Mouse (Mus musculus): ENCODE data around the gene Rgp1. TPM values are rescaled to one million over a fixed set of nuclear protein-coding genes. Genes with fewer than 3 reads are reported as not detected.
A peak's percentile ranks its signal among the peaks of the same experiment; 100 is the strongest.

The Rgp1 gene
- polyA plus RNA-seq, 1 experiment, result 31.9 TPM

DNA sequence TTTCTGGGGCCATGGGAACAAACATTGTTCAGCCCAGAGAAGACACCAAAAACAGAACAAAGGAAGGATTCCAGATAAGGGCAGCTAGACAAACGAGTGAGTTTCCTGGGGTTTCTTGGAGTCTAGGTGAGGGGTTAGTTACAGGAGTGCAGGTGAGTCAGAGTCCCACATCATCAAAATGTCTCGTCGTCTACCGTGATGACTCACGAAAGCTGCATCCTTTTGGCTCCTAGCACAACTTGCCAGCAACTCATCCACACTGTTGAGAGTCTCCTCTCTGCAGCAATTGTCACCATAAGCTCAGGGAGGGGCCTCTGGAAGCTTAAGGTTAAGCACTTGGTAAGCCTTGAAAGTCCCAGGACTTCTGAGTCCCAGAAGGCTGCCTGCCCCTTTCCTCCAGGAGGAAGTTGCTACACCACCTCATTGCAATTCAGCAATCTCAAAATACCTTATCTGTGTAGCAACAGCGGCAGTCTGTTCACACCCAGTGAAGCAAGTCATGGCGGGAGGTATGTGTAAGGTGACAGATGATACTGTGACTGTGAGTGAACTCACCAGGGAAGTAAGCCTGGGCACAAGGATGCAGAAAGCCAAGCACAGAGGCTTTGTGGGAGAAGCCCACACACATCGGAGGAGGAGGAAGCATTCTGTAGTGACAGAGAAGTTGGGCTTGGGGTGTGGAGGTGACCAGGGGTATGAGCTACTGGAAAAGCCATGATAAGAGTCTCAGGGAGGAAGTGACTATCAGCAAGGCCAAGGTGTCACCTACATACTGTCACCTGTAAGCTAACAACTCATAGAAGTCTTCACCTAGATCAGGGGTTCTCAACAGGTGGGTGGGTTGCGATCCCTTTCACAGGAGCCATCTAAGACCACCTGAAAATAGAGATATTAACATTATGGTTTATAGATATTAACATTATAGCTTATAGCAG, 26.5 kb downstream of the Rgp1 start:
- 39% methylated on average over 9 of the region's 9 CpGs for WGBS
- Histone ChIP-seq H3K36me3 (ENCODE audit: control insufficient read depth, insufficient read depth, low read length) (no peaks in the 10 kb centered on the region), H3K27ac (ENCODE audit: insufficient read depth, low read depth, low read length) (no peak overlapping the region), H3K4me3 (ENCODE audit: low read depth, low read length) (no peak overlapping the region), H3K4me1 (ENCODE audit: control insufficient read depth, insufficient read depth, insufficient read length, low read length) (no peaks in the 10 kb centered on the region), H3K27me3 (ENCODE audit: control insufficient read depth, insufficient read depth, low read length) (no peaks in the 10 kb centered on the region; the same call in 1 of the 2 replicates)
- no peak for TF ChIP-seq POLR2A (IDR thresholded peaks at IDR 0.05; ENCODE audit: low read depth, low read length)
- no peak for TF ChIP-seq CTCF (IDR thresholded peaks at IDR 0.05; ENCODE audit: extremely low read depth, insufficient read length, insufficient replicate concordance, low read depth, low read length)

DNA sequence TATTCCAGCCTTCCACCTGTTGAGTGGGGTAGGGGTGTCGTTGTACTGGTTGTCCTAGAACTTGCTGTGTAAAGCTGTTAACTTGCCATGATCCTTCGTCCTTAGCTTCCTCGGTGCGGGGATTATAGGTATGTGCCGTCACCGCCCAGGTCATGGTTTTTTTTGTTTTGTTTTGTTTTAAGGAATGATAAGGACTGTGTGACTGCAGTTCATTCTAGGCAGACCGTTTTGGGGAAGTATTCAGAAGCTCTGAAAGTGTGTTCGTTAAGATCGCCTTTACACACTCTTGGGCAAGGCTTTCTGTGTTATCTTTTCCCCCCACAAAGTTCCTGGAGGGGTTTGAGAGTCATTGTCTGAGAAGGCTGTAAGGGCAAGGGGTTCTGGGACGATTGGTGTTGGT, 34.0 kb downstream of the Rgp1 start:
- H3K27ac ChIP-seq (ENCODE audit: insufficient read depth, low read depth, low read length), result no peak overlapping the region
- H3K27me3 ChIP-seq (ENCODE audit: control insufficient read depth, insufficient read depth, low read length), result no peaks in the 10 kb centered on the region; the same call in 1 of the 2 replicates
- no peaks in the 10 kb centered on the region for H3K36me3 ChIP-seq (ENCODE audit: control insufficient read depth, insufficient read depth, low read length)
- WGBS, result 37% methylated on average over 10 of the region's 10 CpGs
- H3K4me1 ChIP-seq (ENCODE audit: control insufficient read depth, insufficient read depth, insufficient read length, low read length), result no peaks in the 10 kb centered on the region
- H3K4me3 ChIP-seq (ENCODE audit: low read depth, low read length), result no peak overlapping the region
- no peak for TF ChIP-seq POLR2A (IDR thresholded peaks at IDR 0.05; ENCODE audit: low read depth, low read length)
- no peak for TF ChIP-seq CTCF (IDR thresholded peaks at IDR 0.05; ENCODE audit: extremely low read depth, insufficient read length, insufficient replicate concordance, low read depth, low read length)

GRCm38 (mm10) chr4:43613060-43613730, 34.7 kb downstream of the Rgp1 start:
- H3K4me3 ChIP-seq (ENCODE audit: low read depth, low read length), result no peak overlapping the region
- no peaks in the 10 kb centered on the region; the same call in 1 of the 2 replicates for H3K27me3 ChIP-seq (ENCODE audit: control insufficient read depth, insufficient read depth, low read length)
- H3K4me1 ChIP-seq (ENCODE audit: control insufficient read depth, insufficient read depth, insufficient read length, low read length), result no peaks in the 10 kb centered on the region
- H3K27ac ChIP-seq (ENCODE audit: insufficient read depth, low read depth, low read length), result no peak overlapping the region
- H3K36me3 ChIP-seq (ENCODE audit: control insufficient read depth, insufficient read depth, low read length), result no peaks in the 10 kb centered on the region
- 41% methylated on average over 3 of the region's 3 CpGs for WGBS
- TF ChIP-seq POLR2A (IDR thresholded peaks at IDR 0.05; ENCODE audit: low read depth, low read length), result no peak
- no peak for TF ChIP-seq CTCF (IDR thresholded peaks at IDR 0.05; ENCODE audit: extremely low read depth, insufficient read length, insufficient replicate concordance, low read depth, low read length)

- TF ChIP-seq CTCF (IDR thresholded peaks at IDR 0.05; ENCODE audit: extremely low read depth, insufficient read length, insufficient replicate concordance, low read depth, low read length), result no peak
- H3K4me3 ChIP-seq (ENCODE audit: low read depth, low read length), result no peak overlapping the region
- no peaks in the 10 kb centered on the region for H3K36me3 ChIP-seq (ENCODE audit: control insufficient read depth, insufficient read depth, low read length)
- H3K4me1 ChIP-seq (ENCODE audit: control insufficient read depth, insufficient read depth, insufficient read length, low read length), result no peaks in the 10 kb centered on the region
- H3K27me3 ChIP-seq (ENCODE audit: control insufficient read depth, insufficient read depth, low read length), result no peaks in the 10 kb centered on the region; the same call in 1 of the 2 replicates
- H3K27ac ChIP-seq (ENCODE audit: insufficient read depth, low read depth, low read length), result no peak overlapping the region
- WGBS, result 42% methylated on average over 4 of the region's 4 CpGs
These were observed 41.7 kb downstream of the Rgp1 start for GRCm38 (mm10) chr4:43620146-43620778.

GRCm38 (mm10) chr4:43629106-43629817, 50.7 kb downstream of the Rgp1 start:
- WGBS, result 49% methylated on average over 20 of the region's 20 CpGs
- Histone ChIP-seq H3K27ac (ENCODE audit: insufficient read depth, low read depth, low read length) (no peak overlapping the region), H3K36me3 (ENCODE audit: control insufficient read depth, insufficient read depth, low read length) (no peaks in the 10 kb centered on the region), H3K27me3 (ENCODE audit: control insufficient read depth, insufficient read depth, low read length) (peaks cover 13% of the 10 kb centered on the region; the same call in 1 of the 2 replicates), H3K4me3 (ENCODE audit: low read depth, low read length) (no peak overlapping the region), H3K4me1 (ENCODE audit: control insufficient read depth, insufficient read depth, insufficient read length, low read length) (peaks cover 3% of the 10 kb centered on the region; the same call in 1 of the 2 replicates)
- no peak for TF ChIP-seq POLR2A (IDR thresholded peaks at IDR 0.05; ENCODE audit: low read depth, low read length)
- no peak for TF ChIP-seq CTCF (IDR thresholded peaks at IDR 0.05; ENCODE audit: extremely low read depth, insufficient read length, insufficient replicate concordance, low read depth, low read length)

DNA sequence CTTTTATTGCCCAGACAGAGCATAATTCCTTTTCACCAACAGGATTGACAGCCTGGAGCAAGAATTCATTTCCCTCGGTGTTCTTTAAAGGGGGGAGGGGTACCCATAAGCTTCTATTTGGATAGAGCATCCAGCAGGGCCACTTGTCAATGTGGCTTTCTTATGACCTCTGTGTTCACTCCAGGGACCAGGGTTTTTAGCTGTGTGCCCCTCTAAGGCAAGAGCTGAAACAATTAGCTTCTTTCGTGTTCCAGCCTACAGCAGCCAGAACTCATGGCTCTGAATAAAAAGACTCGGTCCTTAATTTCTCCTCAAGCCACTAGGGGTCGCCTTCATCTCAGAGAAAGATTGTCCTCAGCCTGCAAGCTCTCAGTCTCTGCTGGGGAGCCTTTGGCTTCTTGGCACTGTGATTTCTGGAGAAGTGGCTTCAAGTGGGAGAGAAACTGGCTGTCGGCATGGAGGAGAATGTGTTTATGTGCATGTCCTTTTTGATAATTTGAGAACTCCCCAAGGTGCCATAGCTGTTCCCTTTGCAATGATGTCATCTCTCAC, 51.6 kb downstream of the Rgp1 start:
- no peak overlapping the region for H3K4me3 ChIP-seq (ENCODE audit: low read depth, low read length)
- WGBS, result 8% methylated on average over 5 of the region's 5 CpGs
- no peaks in the 10 kb centered on the region for H3K36me3 ChIP-seq (ENCODE audit: control insufficient read depth, insufficient read depth, low read length)
- H3K4me1 ChIP-seq (ENCODE audit: control insufficient read depth, insufficient read depth, insufficient read length, low read length), result peaks cover 3% of the 10 kb centered on the region; the same call in 1 of the 2 replicates
- peaks cover 13% of the 10 kb centered on the region; the same call in 1 of the 2 replicates for H3K27me3 ChIP-seq (ENCODE audit: control insufficient read depth, insufficient read depth, low read length)
- no peak overlapping the region for H3K27ac ChIP-seq (ENCODE audit: insufficient read depth, low read depth, low read length)
- TF ChIP-seq CTCF (IDR thresholded peaks at IDR 0.05; ENCODE audit: extremely low read depth, insufficient read length, insufficient replicate concordance, low read depth, low read length), result peak; percentile 79; the same call in 1 of the 2 replicates
- TF ChIP-seq POLR2A (IDR thresholded peaks at IDR 0.05; ENCODE audit: low read depth, low read length), result no peak
